Mouse (Mus musculus): ENCODE results near the gene Parm1. TPM values are rescaled to one million over a fixed set of nuclear protein-coding genes. Genes with fewer than 3 reads are reported as not detected.

Gene Parm1
- polyA plus RNA-seq, 1 experiment, result 36.5 TPM

GRCm38 (mm10) chr5:91653061-91653915 lies 135.9 kb downstream of the Parm1 start:
- no peak for DNase-seq (ENCODE audit: low spot score)

- DNase-seq (ENCODE audit: low spot score), result no peak
These were observed 137.1 kb downstream of the Parm1 start for GRCm38 (mm10) chr5:91654331-91655048.

GRCm38 (mm10) chr5:91655263-91655662 lies 137.8 kb downstream of the Parm1 start:
- no peak for DNase-seq (ENCODE audit: low spot score)

GRCm38 (mm10) chr5:91662715-91663114 lies 145.3 kb downstream of the Parm1 start:
- DNase-seq (ENCODE audit: low spot score), result no peak

GRCm38 (mm10) chr5:91667127-91667526 lies 149.7 kb downstream of the Parm1 start:
- DNase-seq (ENCODE audit: low spot score), result no peak

- DNase-seq (ENCODE audit: low spot score), result no peak
These were observed 151.8 kb downstream of the Parm1 start for GRCm38 (mm10) chr5:91669235-91669634.

Other genes starting within 250 kb of the Parm1 start
- gene Btc, start 114.6 kb upstream of the Parm1 start, polyA plus RNA-seq (2012; rRNA removed), result 1.7 and 2.0 TPM in 2 replicates

All from urinary bladder, adult 2 months (tissue).